Mouse (Mus musculus) retina, embryonic 14.5 days (tissue): ENCODE measurements around the gene Xpo5.
A peak's percentile ranks its signal among the peaks of the same experiment; 100 is the strongest.

Source experiments
- DNase-seq: peaks from one replicate; pipeline ENCODE4 v3.0.0-alpha.2; 2015; ENCODE audit warnings: low spot score

Xpo5 gene

GRCm38 (mm10) chr17:46258279-46259053 lies 55.9 kb downstream of the Xpo5 start:
- no peak for DNase-seq

GRCm38 (mm10) chr17:46259675-46260074 lies 57.1 kb downstream of the Xpo5 start:
- no peak for DNase-seq

GRCm38 (mm10) chr17:46262201-46262694 lies 59.7 kb downstream of the Xpo5 start:
- DNase-seq: no peak

GRCm38 (mm10) chr17:46265502-46265901 lies 62.9 kb downstream of the Xpo5 start:
- DNase-seq: no peak

- DNase-seq: peak; percentile 91
Measured at GRCm38 (mm10) chr17:46265918-46266618, 63.5 kb downstream of the Xpo5 start.

- DNase-seq: no peak
Measured at GRCm38 (mm10) chr17:46266986-46267385, 64.4 kb downstream of the Xpo5 start.

GRCm38 (mm10) chr17:46267511-46267910 lies 64.9 kb downstream of the Xpo5 start:
- DNase-seq: no peak

GRCm38 (mm10) chr17:46268026-46268720 lies 65.6 kb downstream of the Xpo5 start:
- no peak for DNase-seq

- DNase-seq: no peak
Measured at GRCm38 (mm10) chr17:46269771-46270534, 67.4 kb downstream of the Xpo5 start.

GRCm38 (mm10) chr17:46272058-46272457 lies 69.5 kb downstream of the Xpo5 start:
- DNase-seq: no peak

GRCm38 (mm10) chr17:46272675-46273074 lies 70.1 kb downstream of the Xpo5 start:
- no peak for DNase-seq

GRCm38 (mm10) chr17:46273803-46274236 lies 71.2 kb downstream of the Xpo5 start:
- no peak for DNase-seq

GRCm38 (mm10) chr17:46274465-46274864 lies 71.9 kb downstream of the Xpo5 start:
- no peak for DNase-seq

GRCm38 (mm10) chr17:46275034-46275433 lies 72.5 kb downstream of the Xpo5 start:
- DNase-seq: no peak

- no peak for DNase-seq
Measured at GRCm38 (mm10) chr17:46275506-46275905, 72.9 kb downstream of the Xpo5 start.

GRCm38 (mm10) chr17:46277586-46277985 lies 75.0 kb downstream of the Xpo5 start:
- DNase-seq: no peak

GRCm38 (mm10) chr17:46278011-46278765 lies 75.6 kb downstream of the Xpo5 start:
- DNase-seq: no peak

- peak; percentile 89 for DNase-seq
Measured at GRCm38 (mm10) chr17:46282483-46283123, 80.0 kb downstream of the Xpo5 start, which contains the start of gene Tjap1. TSS of gene Tjap1 (minus strand) at chr17:46283026.

- no peak for DNase-seq
Measured at GRCm38 (mm10) chr17:46283140-46283539, 80.6 kb downstream of the Xpo5 start.

GRCm38 (mm10) chr17:46283911-46284310 lies 81.3 kb downstream of the Xpo5 start:
- DNase-seq: no peak
